Mouse (Mus musculus) embryonic facial prominence, embryonic 15.5 days (tissue): ENCODE results near the gene Magi2. TPM values are rescaled to one million over a fixed set of nuclear protein-coding genes. Genes with fewer than 3 reads are reported as not detected.
"Not testable (repeated sequence)": the region's sequence is repeated elsewhere in the genome, so short reads cannot be mapped to it uniquely, and the experiment has no call there.

ENCODE experiments used
- ATAC-seq: fragments of 200-750 bp; cut with Nextera tagmentation; 2 replicates; pipeline ENCODE4 v1.8.0; 2017; ENCODE audit warnings: low read depth, moderate TSS enrichment; ENCODE audit not compliant: insufficient number of reproducible peaks, low FRiP score, low TSS enrichment
- H3K27ac ChIP-seq: fragments of 300-500 bp; sonication (generic); replicated peaks from 2 replicates; pipeline ENCODE4 v1.5.1; 2015; ENCODE audit warnings: mild to moderate bottlenecking, inconsistent platforms
- H3K27me3 ChIP-seq: fragments of 300-500 bp; sonication (generic); 2 replicates; pipeline ENCODE4 v1.6.1; 2015; ENCODE audit warnings: inconsistent platforms
- H3K36me3 ChIP-seq: fragments of 300-500 bp; sonication (generic); 2 replicates; pipeline ENCODE4 v1.6.1; 2015; ENCODE audit warnings: mild to moderate bottlenecking, inconsistent platforms
- H3K4me1 ChIP-seq: fragments of 300-500 bp; sonication (generic); 2 replicates; pipeline ENCODE4 v1.6.1; 2015; ENCODE audit warnings: inconsistent platforms
- H3K4me2 ChIP-seq: fragments of 300-500 bp; sonication (generic); replicated peaks from 2 replicates; pipeline ENCODE4 v1.6.1; 2015; ENCODE audit warnings: mild to moderate bottlenecking, inconsistent platforms
- H3K4me3 ChIP-seq: fragments of 300-500 bp; sonication (generic); replicated peaks from 2 replicates; pipeline ENCODE4 v1.5.1; 2015; ENCODE audit warnings: mild to moderate bottlenecking, inconsistent platforms
- H3K9ac ChIP-seq: fragments of 300-500 bp; sonication (generic); 2 replicates; pipeline ENCODE4 v1.6.1; 2015; ENCODE audit warnings: inconsistent platforms
- H3K9me3 ChIP-seq: fragments of 300-500 bp; sonication (generic); replicated peaks from 2 replicates; pipeline ENCODE4 v1.6.1; 2016; ENCODE audit warnings: inconsistent platforms
- WGBS: fragments of 180-500 bp; shearing (Covaris S2); methylation state at CpG from one replicate; pipeline ENCODE4 v1.1.7; 2015; 5-methylcytosine and 5-hydroxymethylcytosine counted together
- polyA plus RNA-seq: library from polyadenylated mRNA; unstranded; fragments of >200 nt; fragmentation: Nextera tagmentation; extraction: Ambion mirVana; gene quantifications from 2 replicates; pipeline ENCODE4 v1.2.1, GENCODE M21; 2015

Magi2 gene
- polyA plus RNA-seq, 1 experiment from 2014 or later: 6.8 TPM

DNA sequence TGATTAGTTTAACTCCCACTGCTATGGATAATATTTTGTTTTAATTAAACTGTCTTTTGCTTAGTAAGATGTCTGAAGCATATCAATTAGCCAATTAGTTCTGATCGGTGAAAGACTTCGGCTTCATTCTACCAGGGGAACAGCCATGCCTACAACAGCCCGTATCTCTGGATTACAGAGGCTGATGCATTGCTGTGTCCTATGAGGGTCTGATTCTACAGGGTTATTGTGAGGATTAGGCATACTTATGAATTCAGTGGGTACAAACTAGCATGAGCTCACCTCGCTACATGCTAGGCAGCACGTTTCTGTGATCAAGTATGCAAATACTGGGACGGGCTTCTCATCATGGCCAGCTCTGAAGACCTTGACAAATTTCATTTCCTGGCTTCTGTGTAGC lies 1022.5 kb downstream of the Magi2 start:
- H3K4me1 ChIP-seq: no peaks in the 10 kb centered on the region
- no peak overlapping the region for H3K4me3 ChIP-seq
- H3K9ac ChIP-seq: no peak overlapping the region
- no peak overlapping the region for H3K27ac ChIP-seq
- no peaks in the 10 kb centered on the region for H3K27me3 ChIP-seq
- no peaks in the 10 kb centered on the region for H3K36me3 ChIP-seq
- 80% methylated on average over 6 of the region's 6 CpGs for WGBS
- no peak for ATAC-seq
- no peaks in the 10 kb centered on the region for H3K9me3 ChIP-seq
- H3K4me2 ChIP-seq: no peak overlapping the region

DNA sequence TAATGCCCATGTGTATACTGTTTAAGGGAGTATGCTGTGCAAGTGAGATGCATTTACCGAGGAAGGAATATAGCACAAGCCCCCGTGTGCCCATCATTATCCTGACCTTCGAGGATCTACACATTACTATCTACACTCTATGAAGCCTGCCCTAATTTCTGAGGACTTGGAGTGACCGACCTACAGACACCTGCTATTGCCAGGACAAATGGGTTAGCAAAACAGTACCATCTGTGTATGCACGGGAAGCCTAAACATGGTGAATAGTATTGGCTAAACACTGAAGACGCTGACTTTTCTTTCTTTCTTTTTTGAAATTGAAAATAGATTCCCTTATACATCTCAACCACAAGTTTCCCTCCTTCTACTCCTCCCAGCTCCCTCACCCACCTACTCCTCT lies 1024.7 kb downstream of the Magi2 start:
- H3K4me2 ChIP-seq: no peak overlapping the region
- H3K27me3 ChIP-seq: no peaks in the 10 kb centered on the region
- no peak overlapping the region for H3K4me3 ChIP-seq
- no peaks in the 10 kb centered on the region for H3K36me3 ChIP-seq
- 79% methylated on average over 6 of the region's 6 CpGs for WGBS
- no peak overlapping the region for H3K27ac ChIP-seq
- no peak overlapping the region for H3K9ac ChIP-seq
- H3K9me3 ChIP-seq: no peaks in the 10 kb centered on the region
- H3K4me1 ChIP-seq: no peaks in the 10 kb centered on the region
- ATAC-seq: no peak

DNA sequence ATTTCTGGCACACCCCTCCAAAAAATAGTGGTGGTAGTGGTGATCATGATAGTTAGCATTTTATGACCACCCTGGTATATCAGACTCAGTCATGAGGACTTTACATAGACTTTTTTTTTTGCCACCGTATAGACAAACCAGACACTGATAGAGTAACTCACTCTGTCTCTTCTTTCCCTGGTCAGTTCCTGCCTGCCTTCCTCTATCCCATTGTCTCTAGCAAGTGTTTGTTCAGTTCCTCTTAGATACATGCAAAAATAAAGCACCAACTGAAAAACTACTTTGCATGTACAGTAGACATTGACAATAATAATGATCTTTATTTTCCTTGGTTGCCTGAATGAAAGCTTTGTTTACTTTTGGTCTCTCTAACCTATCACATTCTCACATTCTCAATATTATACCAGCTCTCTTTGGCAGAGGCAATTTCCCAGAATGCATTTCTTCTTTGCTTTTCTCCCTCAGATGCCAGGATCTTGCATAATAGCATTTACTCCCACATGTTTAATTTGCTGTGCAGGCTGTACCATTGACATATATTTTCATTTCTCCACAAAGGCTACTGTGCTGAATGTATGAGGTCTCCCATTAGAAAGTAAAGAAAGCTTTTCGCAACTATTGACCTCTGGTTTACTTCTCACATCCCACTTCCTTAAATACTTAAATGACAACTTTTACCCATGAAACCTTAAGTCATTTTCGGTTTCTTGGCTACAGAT lies 1029.5 kb downstream of the Magi2 start:
- H3K27ac ChIP-seq: no peak overlapping the region
- no peaks in the 10 kb centered on the region for H3K9me3 ChIP-seq
- H3K4me2 ChIP-seq: no peak overlapping the region
- WGBS: 79% methylated on average over 3 of the region's 3 CpGs
- no peaks in the 10 kb centered on the region for H3K27me3 ChIP-seq
- ATAC-seq: no peak
- H3K4me1 ChIP-seq: no peaks in the 10 kb centered on the region; the same call in 1 of the 2 replicates
- H3K36me3 ChIP-seq: no peaks in the 10 kb centered on the region
- no peak overlapping the region for H3K9ac ChIP-seq
- no peak overlapping the region for H3K4me3 ChIP-seq

DNA sequence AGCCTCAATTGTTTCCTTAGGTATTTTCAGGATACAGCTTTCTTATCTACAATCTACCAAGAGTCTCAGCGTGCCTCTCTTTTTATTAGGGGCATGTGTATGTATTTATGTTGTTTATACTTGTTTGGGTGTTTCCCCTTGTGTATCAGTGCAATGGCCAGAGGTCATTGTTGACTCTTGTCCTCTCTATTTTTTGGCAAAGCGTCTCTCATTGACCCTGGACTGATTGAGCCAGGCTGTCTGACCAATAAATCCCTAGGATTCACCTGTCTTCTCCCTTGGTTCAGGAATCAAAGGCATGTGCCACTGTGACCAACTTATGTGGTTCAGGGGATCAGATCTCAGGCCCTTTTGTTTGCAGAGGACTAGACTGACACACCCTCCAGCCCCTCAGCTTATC lies 1030.1 kb downstream of the Magi2 start:
- Histone ChIP-seq H3K27ac (no peak overlapping the region), H3K4me1 (no peaks in the 10 kb centered on the region; the same call in 1 of the 2 replicates), H3K9ac (no peak overlapping the region), H3K4me3 (no peak overlapping the region), H3K9me3 (no peaks in the 10 kb centered on the region), H3K4me2 (no peak overlapping the region), H3K27me3 (no peaks in the 10 kb centered on the region), H3K36me3 (no peaks in the 10 kb centered on the region)
- ATAC-seq: no peak
- 52% methylated on average over 2 of the region's 2 CpGs for WGBS

DNA sequence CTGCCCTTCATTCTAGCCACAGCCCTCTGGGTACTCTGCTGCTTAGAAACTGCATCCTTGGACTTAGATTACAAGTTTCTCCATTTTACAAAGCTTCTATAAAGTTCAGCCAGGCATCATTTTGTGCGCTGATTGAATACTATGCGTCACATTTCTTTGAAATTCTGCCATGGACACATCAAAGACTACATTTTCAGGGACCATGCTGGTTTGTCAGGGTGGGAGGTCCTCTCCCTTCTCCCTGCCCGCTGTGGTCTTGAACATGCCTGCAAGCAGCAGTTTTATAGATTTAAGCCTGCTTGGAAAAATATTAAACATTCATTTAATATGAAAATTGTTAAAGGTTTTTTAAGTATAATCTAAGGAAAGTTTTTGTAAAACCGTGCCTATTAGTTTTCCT lies 1030.6 kb downstream of the Magi2 start:
- no peak overlapping the region for H3K27ac ChIP-seq
- H3K4me1 ChIP-seq: no peaks in the 10 kb centered on the region; the same call in 1 of the 2 replicates
- H3K9ac ChIP-seq: no peak overlapping the region
- H3K4me2 ChIP-seq: no peak overlapping the region
- no peak for ATAC-seq
- H3K4me3 ChIP-seq: no peak overlapping the region
- H3K36me3 ChIP-seq: no peaks in the 10 kb centered on the region
- H3K27me3 ChIP-seq: no peaks in the 10 kb centered on the region
- WGBS: 49% methylated on average over 4 of the region's 4 CpGs
- no peaks in the 10 kb centered on the region for H3K9me3 ChIP-seq

DNA sequence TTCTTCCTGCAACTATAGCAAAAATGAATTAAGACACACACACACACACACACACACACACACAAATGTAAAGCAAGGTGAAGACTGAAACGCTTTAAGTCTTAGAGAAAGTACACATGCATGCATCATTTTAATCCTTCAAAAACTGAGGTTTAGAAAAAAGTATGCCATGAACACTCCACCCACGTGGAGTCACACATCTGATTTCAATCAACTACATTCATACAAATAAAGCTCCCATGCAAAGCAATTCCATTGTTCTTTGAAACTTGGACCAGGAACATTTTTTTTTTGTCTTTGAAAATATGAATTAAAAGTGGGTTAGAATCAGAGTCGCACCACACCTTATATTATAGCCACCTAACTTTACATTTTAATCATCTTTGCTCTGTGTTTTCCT lies 1032.9 kb downstream of the Magi2 start:
- 33% methylated on average over 3 of the region's 3 CpGs for whole genome bisulfite sequencing
- H3K4me2 ChIP-seq: no peak overlapping the region
- ATAC-seq: no peak
- H3K27me3 ChIP-seq: no peaks in the 10 kb centered on the region
- no peak overlapping the region for H3K9ac ChIP-seq
- no peaks in the 10 kb centered on the region; the same call in 1 of the 2 replicates for H3K4me1 ChIP-seq
- H3K27ac ChIP-seq: 0 out of 2 replicates have a peak overlapping the region, but pooled peaks have one; percentile 44
- no peaks in the 10 kb centered on the region for H3K9me3 ChIP-seq
- no peaks in the 10 kb centered on the region for H3K36me3 ChIP-seq
- no peak overlapping the region for H3K4me3 ChIP-seq

DNA sequence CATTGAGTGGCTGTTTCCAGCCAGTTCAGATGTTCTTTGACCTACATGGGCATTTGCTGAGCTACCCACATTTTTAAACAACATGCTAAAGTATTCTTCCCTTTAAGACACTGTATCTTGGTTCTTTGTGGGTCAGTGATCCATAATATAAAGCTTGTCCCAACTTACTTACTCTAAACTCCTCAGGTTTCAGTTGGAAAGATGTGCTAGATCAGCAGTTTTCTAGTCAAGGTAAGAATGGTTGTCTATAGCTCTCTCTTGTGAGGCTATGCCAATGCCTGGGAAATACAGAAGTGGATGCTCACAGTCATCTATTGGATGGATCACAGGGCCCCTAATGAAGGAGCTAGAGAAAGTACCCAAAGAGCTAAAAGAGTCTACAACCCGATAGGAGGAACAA lies 1045.8 kb downstream of the Magi2 start:
- H3K27me3 ChIP-seq, H3K4me3 ChIP-seq, H3K4me2 ChIP-seq, ATAC-seq, H3K9ac ChIP-seq, H3K9me3 ChIP-seq, H3K4me1 ChIP-seq, H3K36me3 ChIP-seq, H3K27ac ChIP-seq: not testable (repeated sequence)
- 100% methylated on average over 1 of the region's 1 CpGs for WGBS

DNA sequence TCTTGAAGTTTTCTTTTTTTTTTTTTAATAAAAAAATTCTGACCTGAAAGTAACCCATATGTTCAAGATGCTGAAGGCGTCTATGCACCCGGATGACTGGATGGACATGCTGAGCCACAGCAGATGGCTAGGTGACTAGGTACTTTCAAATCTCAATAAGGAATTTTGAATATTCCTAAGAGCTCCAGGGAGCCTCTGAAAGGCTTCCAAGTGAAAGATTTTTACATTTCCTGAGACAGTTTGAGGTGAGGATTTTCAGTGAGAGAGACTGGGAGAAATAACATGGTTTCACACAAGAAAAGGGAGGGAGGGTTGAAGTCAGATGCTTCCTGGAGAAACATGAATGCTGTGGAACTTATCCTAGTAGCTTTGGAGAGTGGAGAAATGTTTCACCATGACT lies 1048.8 kb downstream of the Magi2 start:
- H3K4me3 ChIP-seq: no peak overlapping the region
- WGBS: 86% methylated on average over 2 of the region's 2 CpGs
- no peak for ATAC-seq

DNA sequence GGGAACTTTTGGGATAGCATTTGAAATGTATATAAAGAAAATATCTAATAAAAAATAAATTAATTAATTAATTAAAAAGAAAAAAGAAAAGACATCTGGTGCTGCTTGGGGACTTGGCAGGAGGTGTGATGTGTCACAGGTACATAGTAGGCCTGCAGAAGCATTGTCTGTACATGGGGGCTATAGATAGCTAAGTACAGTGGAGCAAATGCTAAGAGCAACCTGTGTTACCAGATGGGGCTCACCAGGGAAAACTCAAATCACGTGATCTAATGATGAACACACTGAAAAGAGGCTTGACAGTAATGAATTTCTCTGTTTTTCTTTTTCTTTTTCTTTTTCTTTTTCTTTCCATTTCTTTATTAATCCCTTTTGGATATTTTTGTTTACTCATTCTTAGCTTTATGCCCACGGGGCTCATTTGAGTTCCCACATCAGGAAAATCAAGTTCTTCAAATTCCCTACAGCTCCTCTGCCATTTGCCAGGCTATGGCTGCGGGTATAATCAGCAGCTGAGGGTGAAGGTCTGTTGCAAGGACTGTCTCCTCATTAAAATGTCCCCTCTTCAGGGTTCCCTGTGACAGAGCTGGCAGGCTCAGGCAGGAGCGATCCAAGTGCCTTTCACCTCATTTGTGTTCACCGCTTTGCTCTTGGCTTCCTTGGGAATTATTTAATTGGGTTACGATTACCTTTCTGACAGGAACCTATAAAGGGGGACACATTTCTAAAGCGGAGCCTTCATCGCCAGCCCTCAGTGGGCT lies 1058.4 kb downstream of the Magi2 start:
- Histone ChIP-seq H3K36me3 (no peaks in the 10 kb centered on the region), H3K4me1 (no peaks in the 10 kb centered on the region), H3K4me3 (no peak overlapping the region), H3K27ac (no peak overlapping the region), H3K27me3 (no peaks in the 10 kb centered on the region), H3K9ac (no peak overlapping the region), H3K4me2 (no peak overlapping the region), H3K9me3 (no peaks in the 10 kb centered on the region)
- WGBS: 75% methylated on average over 8 of the region's 8 CpGs
- no peak for ATAC-seq

More for the DNA sequence above, 1048.8 kb downstream of the Magi2 start:
- H3K4me1 ChIP-seq: no peaks in the 10 kb centered on the region
- no peaks in the 10 kb centered on the region for H3K36me3 ChIP-seq
- no peak overlapping the region for H3K27ac ChIP-seq
- H3K4me2 ChIP-seq: no peak overlapping the region
- no peak overlapping the region for H3K9ac ChIP-seq
- H3K9me3 ChIP-seq: no peaks in the 10 kb centered on the region
- no peaks in the 10 kb centered on the region for H3K27me3 ChIP-seq

DNA sequence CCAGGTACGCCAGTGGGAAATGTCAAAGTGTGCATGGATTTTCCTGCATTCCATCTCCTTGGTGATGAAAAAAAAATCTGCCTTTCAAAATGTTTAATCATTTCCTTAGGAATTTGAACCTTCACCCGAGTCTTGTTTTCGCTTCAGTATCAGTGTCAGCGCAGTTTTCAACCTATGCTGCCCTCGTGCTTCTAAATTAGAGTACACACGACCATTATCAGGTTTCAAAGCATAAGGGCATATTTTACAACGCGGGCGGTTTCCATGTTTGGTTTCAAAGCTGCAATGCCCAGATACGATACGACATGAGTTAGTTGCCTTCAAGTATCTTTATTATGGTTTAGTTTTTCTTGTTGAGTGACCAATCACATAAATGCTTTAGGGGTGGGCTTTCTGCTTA lies 1067.7 kb downstream of the Magi2 start:
- no peaks in the 10 kb centered on the region for H3K9me3 ChIP-seq
- no peak overlapping the region for H3K4me2 ChIP-seq
- no peak overlapping the region for H3K4me3 ChIP-seq
- no peaks in the 10 kb centered on the region for H3K36me3 ChIP-seq
- WGBS: 42% methylated on average over 11 of the region's 11 CpGs
- no peak for ATAC-seq
- no peak overlapping the region for H3K9ac ChIP-seq
- H3K4me1 ChIP-seq: no peaks in the 10 kb centered on the region
- H3K27ac ChIP-seq: no peak overlapping the region
- no peaks in the 10 kb centered on the region for H3K27me3 ChIP-seq

DNA sequence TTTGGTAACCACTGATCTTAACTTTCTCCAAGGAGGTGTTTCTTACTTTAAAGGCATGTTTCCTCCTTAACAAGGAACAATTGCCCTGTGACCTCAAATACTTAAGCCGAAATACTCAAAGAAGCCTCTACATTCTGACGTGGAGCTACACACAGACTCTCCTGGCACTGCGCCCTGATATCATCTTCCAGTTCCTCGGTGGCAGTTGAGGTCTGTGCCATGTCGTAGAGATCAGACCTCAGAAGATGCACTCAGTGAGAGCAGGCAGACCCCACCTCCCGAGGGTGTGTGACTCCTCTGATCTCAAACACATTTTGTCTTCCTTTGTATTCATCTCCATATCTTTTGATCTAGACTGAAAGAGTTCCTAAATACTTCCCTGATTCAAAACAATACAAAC lies 1073.0 kb downstream of the Magi2 start:
- H3K4me1 ChIP-seq: no peaks in the 10 kb centered on the region
- no peaks in the 10 kb centered on the region for H3K27me3 ChIP-seq
- ATAC-seq: no peak
- H3K27ac ChIP-seq: no peak overlapping the region
- no peaks in the 10 kb centered on the region for H3K9me3 ChIP-seq
- no peak overlapping the region for H3K4me2 ChIP-seq
- no peaks in the 10 kb centered on the region for H3K36me3 ChIP-seq
- no peak overlapping the region for H3K9ac ChIP-seq
- no peak overlapping the region for H3K4me3 ChIP-seq
- WGBS: 46% methylated on average over 6 of the region's 6 CpGs
